Mouse (Mus musculus) forebrain, embryonic 16.5 days (tissue): ENCODE measurements around the gene Obscn. TPM values are rescaled to one million over a fixed set of nuclear protein-coding genes. Genes with fewer than 3 reads are reported as not detected.

Source experiments
- ATAC-seq: fragments of 200-750 bp; cut with Nextera tagmentation; 2 replicates; pipeline ENCODE4 v1.8.0; 2017; ENCODE audit warnings: mild to moderate bottlenecking, moderate library complexity
- H3K27ac ChIP-seq: fragments of 300-500 bp; sonication (generic); 2 replicates; pipeline ENCODE4 v1.5.1; 2014; ENCODE audit warnings: low read length, control low read depth
- H3K27me3 ChIP-seq: fragments of 300-500 bp; sonication (generic); replicated peaks from 2 replicates; pipeline ENCODE4 v1.6.1; 2014; ENCODE audit warnings: low read length; ENCODE audit not compliant: control insufficient read depth, insufficient read depth
- H3K36me3 ChIP-seq: fragments of 300-500 bp; sonication (generic); 2 replicates; pipeline ENCODE4 v1.6.1; 2014; ENCODE audit not compliant: control insufficient read depth, insufficient read depth
- H3K4me1 ChIP-seq: fragments of 300-500 bp; sonication (generic); replicated peaks from 2 replicates; pipeline ENCODE4 v1.6.1; 2014; ENCODE audit warnings: low read length; ENCODE audit not compliant: control insufficient read depth, insufficient read depth
- H3K4me2 ChIP-seq: fragments of 300-500 bp; sonication (generic); 2 replicates; pipeline ENCODE4 v1.6.1; 2014; ENCODE audit warnings: mild to moderate bottlenecking, low read length, control low read depth
- H3K4me3 ChIP-seq: fragments of 300-500 bp; sonication (generic); replicated peaks from 2 replicates; pipeline ENCODE4 v1.5.1; 2014; ENCODE audit warnings: mild to moderate bottlenecking, low read length, control low read depth
- H3K9ac ChIP-seq: fragments of 300-500 bp; sonication (generic); replicated peaks from 2 replicates; pipeline ENCODE4 v1.6.1; 2014; ENCODE audit warnings: low read depth, low read length, control low read depth
- H3K9me3 ChIP-seq: fragments of 300-500 bp; sonication (generic); 2 replicates; pipeline ENCODE4 v1.6.1; 2016; ENCODE audit warnings: low read length; ENCODE audit not compliant: control insufficient read depth
- WGBS: fragments of 180-500 bp; shearing (Covaris S2); extraction: QIAGEN DNeasy Blood & Tissue Kit; methylation state at CpG from one replicate; pipeline ENCODE4 v1.1.7; 2014; 5-methylcytosine and 5-hydroxymethylcytosine counted together
- polyA plus RNA-seq: library from polyadenylated mRNA; unstranded; fragments of >200 nt; fragmentation: Nextera tagmentation; extraction: Ambion mirVana; gene quantifications from 2 replicates; pipeline ENCODE4 v1.2.1, GENCODE M21; 2015

Gene Obscn
- polyA plus RNA-seq, 1 experiment from 2014 or later = 0.25 TPM

GRCm38 (mm10) chr11:59087581-59087980, 48.6 kb downstream of the Obscn start:
- no peak overlapping the region for H3K4me2 ChIP-seq
- ATAC-seq = no peak
- H3K27ac ChIP-seq = no peak overlapping the region
- no peak overlapping the region for H3K9ac ChIP-seq
- no peak overlapping the region for H3K4me3 ChIP-seq
- H3K9me3 ChIP-seq = no peaks in the 10 kb centered on the region
- no peaks in the 10 kb centered on the region for H3K36me3 ChIP-seq
- WGBS = 95% methylated on average over 10 of the region's 10 CpGs
- H3K27me3 ChIP-seq = no peaks in the 10 kb centered on the region
- no peaks in the 10 kb centered on the region for H3K4me1 ChIP-seq

- ATAC-seq = no peak
- H3K4me2 ChIP-seq = no peak overlapping the region
- H3K36me3 ChIP-seq = no peaks in the 10 kb centered on the region
- no peaks in the 10 kb centered on the region for H3K27me3 ChIP-seq
- H3K9ac ChIP-seq = no peak overlapping the region
- H3K4me1 ChIP-seq = no peaks in the 10 kb centered on the region
- H3K9me3 ChIP-seq = no peaks in the 10 kb centered on the region
- H3K27ac ChIP-seq = no peak overlapping the region
- H3K4me3 ChIP-seq = no peak overlapping the region
- 87% methylated on average over 6 of the region's 6 CpGs for WGBS
Observed at GRCm38 (mm10) chr11:59085200-59085599, 51.0 kb downstream of the Obscn start.

GRCm38 (mm10) chr11:59083125-59083524, 53.1 kb downstream of the Obscn start:
- H3K36me3 ChIP-seq = no peaks in the 10 kb centered on the region
- no peaks in the 10 kb centered on the region for H3K4me1 ChIP-seq
- no peak overlapping the region for H3K4me2 ChIP-seq
- H3K4me3 ChIP-seq = no peak overlapping the region
- H3K9me3 ChIP-seq = no peaks in the 10 kb centered on the region
- H3K9ac ChIP-seq = no peak overlapping the region
- H3K27me3 ChIP-seq = no peaks in the 10 kb centered on the region
- 90% methylated on average over 3 of the region's 3 CpGs for WGBS
- ATAC-seq = no peak
- no peak overlapping the region for H3K27ac ChIP-seq

GRCm38 (mm10) chr11:59078311-59078710, 57.9 kb downstream of the Obscn start:
- Histone ChIP-seq H3K9ac (no peak overlapping the region), H3K4me3 (no peak overlapping the region), H3K27ac (no peak overlapping the region), H3K36me3 (no peaks in the 10 kb centered on the region), H3K4me2 (no peak overlapping the region), H3K4me1 (no peaks in the 10 kb centered on the region), H3K27me3 (no peaks in the 10 kb centered on the region), H3K9me3 (no peaks in the 10 kb centered on the region)
- 89% methylated on average over 11 of the region's 11 CpGs for WGBS
- no peak for ATAC-seq

GRCm38 (mm10) chr11:59070321-59070720, 65.9 kb downstream of the Obscn start:
- 79% methylated on average over 2 of the region's 2 CpGs for WGBS
- Histone ChIP-seq H3K4me2 (no peak overlapping the region), H3K4me1 (no peaks in the 10 kb centered on the region), H3K27me3 (no peaks in the 10 kb centered on the region), H3K36me3 (no peaks in the 10 kb centered on the region), H3K4me3 (no peak overlapping the region), H3K9me3 (no peaks in the 10 kb centered on the region), H3K27ac (no peak overlapping the region), H3K9ac (no peak overlapping the region)
- ATAC-seq = no peak

GRCm38 (mm10) chr11:59068922-59069321, 67.3 kb downstream of the Obscn start:
- no peak for ATAC-seq
- H3K4me2 ChIP-seq = no peak overlapping the region
- H3K9ac ChIP-seq = no peak overlapping the region
- no peaks in the 10 kb centered on the region for H3K27me3 ChIP-seq
- H3K36me3 ChIP-seq = no peaks in the 10 kb centered on the region
- WGBS = 87% methylated on average over 8 of the region's 8 CpGs
- no peaks in the 10 kb centered on the region for H3K4me1 ChIP-seq
- no peaks in the 10 kb centered on the region for H3K9me3 ChIP-seq
- no peak overlapping the region for H3K4me3 ChIP-seq
- no peak overlapping the region for H3K27ac ChIP-seq

GRCm38 (mm10) chr11:59068433-59068832, 67.8 kb downstream of the Obscn start:
- Histone ChIP-seq H3K9me3 (no peaks in the 10 kb centered on the region), H3K9ac (no peak overlapping the region), H3K27ac (no peak overlapping the region), H3K4me2 (no peak overlapping the region), H3K4me3 (no peak overlapping the region), H3K36me3 (no peaks in the 10 kb centered on the region), H3K4me1 (no peaks in the 10 kb centered on the region), H3K27me3 (no peaks in the 10 kb centered on the region)
- 21% methylated on average over 1 of the region's 1 CpGs for WGBS
- ATAC-seq = no peak

GRCm38 (mm10) chr11:59067921-59068320, 68.3 kb downstream of the Obscn start:
- no peak overlapping the region for H3K4me3 ChIP-seq
- ATAC-seq = no peak
- 78% methylated on average over 9 of the region's 9 CpGs for WGBS
- H3K9ac ChIP-seq = no peak overlapping the region
- no peaks in the 10 kb centered on the region for H3K27me3 ChIP-seq
- no peak overlapping the region for H3K27ac ChIP-seq
- no peaks in the 10 kb centered on the region for H3K9me3 ChIP-seq
- no peaks in the 10 kb centered on the region for H3K4me1 ChIP-seq
- no peaks in the 10 kb centered on the region for H3K36me3 ChIP-seq
- H3K4me2 ChIP-seq = no peak overlapping the region

GRCm38 (mm10) chr11:59058025-59058424, 78.2 kb downstream of the Obscn start:
- no peak overlapping the region for H3K9ac ChIP-seq
- no peaks in the 10 kb centered on the region for H3K36me3 ChIP-seq
- H3K4me3 ChIP-seq = no peak overlapping the region
- no peak overlapping the region for H3K4me2 ChIP-seq
- H3K27me3 ChIP-seq = no peaks in the 10 kb centered on the region
- WGBS = 76% methylated on average over 3 of the region's 3 CpGs
- no peak overlapping the region for H3K27ac ChIP-seq
- ATAC-seq = no peak
- H3K9me3 ChIP-seq = no peaks in the 10 kb centered on the region
- H3K4me1 ChIP-seq = no peaks in the 10 kb centered on the region

- WGBS = 70% methylated on average over 9 of the region's 9 CpGs
- no peak overlapping the region for H3K27ac ChIP-seq
- no peak overlapping the region for H3K4me2 ChIP-seq
- no peaks in the 10 kb centered on the region for H3K36me3 ChIP-seq
- no peak overlapping the region for H3K4me3 ChIP-seq
- H3K4me1 ChIP-seq = no peaks in the 10 kb centered on the region
- no peaks in the 10 kb centered on the region for H3K27me3 ChIP-seq
- no peak for ATAC-seq
- no peaks in the 10 kb centered on the region for H3K9me3 ChIP-seq
- H3K9ac ChIP-seq = no peak overlapping the region
Observed at GRCm38 (mm10) chr11:59051031-59051430, 85.2 kb downstream of the Obscn start.
